Mouse (Mus musculus): ENCODE data around the gene Gli2. TPM values are rescaled to one million over a fixed set of nuclear protein-coding genes. Genes with fewer than 3 reads are reported as not detected.

Gli2 gene
- polyA plus RNA-seq, 1 experiment from 2014 or later = 15.4 TPM

- H3K27ac ChIP-seq = no peak overlapping the region
- H3K9me3 ChIP-seq = no peaks in the 10 kb centered on the region
- H3K4me1 ChIP-seq = no peaks in the 10 kb centered on the region
- H3K4me3 ChIP-seq = no peak overlapping the region
- H3K36me3 ChIP-seq = no peaks in the 10 kb centered on the region
- peaks cover 4% of the 10 kb centered on the region for H3K27me3 ChIP-seq
- H3K9ac ChIP-seq = no peak overlapping the region
- no peak overlapping the region for H3K4me2 ChIP-seq (replicated peaks)
- ATAC-seq (ENCODE audit: insufficient number of reproducible peaks, insufficient read depth, low FRiP score, low TSS enrichment) = no peak
- WGBS = 41% methylated on average over 7 of the region's 7 CpGs
Observed at GRCm38 (mm10) chr1:119075500-119075899, 22.1 kb upstream of the Gli2 start.

DNA sequence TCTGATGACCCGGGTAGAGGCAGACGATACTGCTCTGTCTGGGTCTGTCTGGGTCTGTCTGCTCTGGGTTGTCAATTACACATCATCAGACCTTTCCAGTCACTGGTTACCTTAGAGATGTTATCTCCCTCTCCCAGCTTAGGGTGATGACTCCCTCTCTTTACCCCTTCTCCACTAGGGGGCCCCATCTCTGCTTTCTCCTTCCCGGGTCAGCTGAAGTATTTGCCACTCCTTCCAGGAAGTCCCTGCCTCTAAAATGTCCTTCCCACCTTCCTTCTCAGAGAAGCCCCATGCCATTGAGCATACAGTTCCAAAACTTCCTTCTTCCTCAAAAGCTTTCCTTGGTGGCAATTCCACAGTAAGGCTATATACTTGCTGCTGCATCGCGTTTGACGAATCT lies 21.5 kb upstream of the Gli2 start:
- H3K4me2 ChIP-seq (replicated peaks) = no peak overlapping the region
- H3K36me3 ChIP-seq = no peaks in the 10 kb centered on the region
- no peak overlapping the region for H3K4me3 ChIP-seq
- ATAC-seq (ENCODE audit: insufficient number of reproducible peaks, insufficient read depth, low FRiP score, low TSS enrichment) = no peak
- H3K4me1 ChIP-seq = no peaks in the 10 kb centered on the region
- H3K9me3 ChIP-seq = no peaks in the 10 kb centered on the region
- H3K27me3 ChIP-seq = peaks cover 4% of the 10 kb centered on the region
- 68% methylated on average over 6 of the region's 6 CpGs for WGBS
- H3K27ac ChIP-seq = no peak overlapping the region
- no peak overlapping the region for H3K9ac ChIP-seq

DNA sequence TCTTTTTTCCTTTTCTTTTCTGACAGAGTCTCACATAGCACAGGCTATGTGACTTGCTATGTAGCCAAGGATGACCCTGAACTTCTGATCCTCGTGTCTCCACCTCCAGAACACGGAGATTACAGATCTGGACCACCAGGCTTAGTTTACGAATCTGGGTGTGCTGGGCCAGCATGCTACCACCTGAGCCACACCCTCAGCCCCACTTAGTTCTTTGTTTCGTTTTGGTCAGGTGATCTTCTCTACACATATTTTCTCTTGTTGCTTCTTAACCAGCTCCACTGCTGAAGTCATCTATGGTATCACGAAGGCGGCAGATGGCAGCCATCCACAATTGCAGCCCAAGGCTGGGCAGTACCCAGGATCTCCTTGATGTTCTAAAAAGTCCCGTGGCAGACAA lies 20.5 kb upstream of the Gli2 start:
- H3K36me3 ChIP-seq = no peaks in the 10 kb centered on the region
- 89% methylated on average over 7 of the region's 7 CpGs for WGBS
- no peaks in the 10 kb centered on the region for H3K4me1 ChIP-seq
- no peak overlapping the region for H3K27ac ChIP-seq
- H3K27me3 ChIP-seq = peaks cover 4% of the 10 kb centered on the region
- no peak for ATAC-seq (ENCODE audit: insufficient number of reproducible peaks, insufficient read depth, low FRiP score, low TSS enrichment)
- H3K4me3 ChIP-seq = no peak overlapping the region
- H3K4me2 ChIP-seq (replicated peaks) = no peak overlapping the region
- no peaks in the 10 kb centered on the region for H3K9me3 ChIP-seq
- H3K9ac ChIP-seq = no peak overlapping the region

DNA sequence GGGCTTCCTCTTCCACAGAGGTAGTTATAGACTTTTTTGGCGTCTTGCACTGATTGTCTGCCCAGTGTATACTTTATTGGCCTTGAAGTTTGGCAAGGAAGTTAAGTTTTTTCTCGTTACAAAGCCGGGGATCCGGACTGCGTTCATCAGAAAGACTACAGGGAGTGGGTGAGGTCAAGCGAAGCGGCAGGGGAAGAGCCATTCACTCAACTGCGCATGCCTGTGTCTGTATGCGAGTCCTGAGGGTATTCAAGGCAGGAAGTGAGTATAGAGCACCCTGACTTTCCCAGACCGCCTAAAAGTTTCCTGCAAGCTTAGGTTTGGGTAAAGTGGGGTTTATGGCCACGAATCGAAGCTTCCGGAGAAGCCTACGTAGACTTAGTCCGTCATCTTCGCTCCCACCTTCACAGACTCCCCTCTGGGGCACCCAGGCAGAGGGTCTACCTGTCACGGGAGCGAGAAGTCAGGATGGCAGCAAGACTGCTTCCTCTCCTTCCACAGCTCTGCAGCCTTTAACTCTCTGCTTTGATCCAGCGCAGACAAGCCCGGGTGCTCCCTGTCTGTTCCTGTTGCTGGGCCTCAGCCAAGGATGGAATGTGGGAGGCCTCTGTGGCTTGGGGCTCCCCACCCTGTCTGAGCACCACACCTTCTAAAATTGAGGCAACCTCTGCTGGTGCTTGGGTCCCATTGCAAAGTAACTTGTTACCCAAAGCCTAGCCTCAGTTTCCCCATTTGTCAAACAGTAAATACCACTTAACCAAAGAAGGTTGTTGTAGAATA lies 11.7 kb upstream of the Gli2 start:
- H3K9me3 ChIP-seq = no peaks in the 10 kb centered on the region
- no peak overlapping the region for H3K27ac ChIP-seq
- H3K27me3 ChIP-seq = no peaks in the 10 kb centered on the region
- no peaks in the 10 kb centered on the region for H3K36me3 ChIP-seq
- ATAC-seq (ENCODE audit: insufficient number of reproducible peaks, insufficient read depth, low FRiP score, low TSS enrichment) = no peak
- no peak overlapping the region for H3K4me2 ChIP-seq (replicated peaks)
- no peak overlapping the region for H3K9ac ChIP-seq
- no peak overlapping the region for H3K4me3 ChIP-seq
- WGBS = 74% methylated on average over 20 of the region's 20 CpGs
- H3K4me1 ChIP-seq = no peaks in the 10 kb centered on the region

GRCm38 (mm10) chr1:119056491-119056890 lies 3.1 kb upstream of the Gli2 start:
- Histone ChIP-seq H3K4me1 (peaks cover 15% of the 10 kb centered on the region), H3K9ac (no peak overlapping the region), H3K4me3 (no peak overlapping the region), H3K36me3 (no peaks in the 10 kb centered on the region), H3K27ac (no peak overlapping the region), H3K4me2 (replicated peaks) (no peak overlapping the region), H3K27me3 (no peaks in the 10 kb centered on the region), H3K9me3 (no peaks in the 10 kb centered on the region)
- ATAC-seq (ENCODE audit: insufficient number of reproducible peaks, insufficient read depth, low FRiP score, low TSS enrichment) = no peak
- 49% methylated on average over 8 of the region's 8 CpGs for WGBS

DNA sequence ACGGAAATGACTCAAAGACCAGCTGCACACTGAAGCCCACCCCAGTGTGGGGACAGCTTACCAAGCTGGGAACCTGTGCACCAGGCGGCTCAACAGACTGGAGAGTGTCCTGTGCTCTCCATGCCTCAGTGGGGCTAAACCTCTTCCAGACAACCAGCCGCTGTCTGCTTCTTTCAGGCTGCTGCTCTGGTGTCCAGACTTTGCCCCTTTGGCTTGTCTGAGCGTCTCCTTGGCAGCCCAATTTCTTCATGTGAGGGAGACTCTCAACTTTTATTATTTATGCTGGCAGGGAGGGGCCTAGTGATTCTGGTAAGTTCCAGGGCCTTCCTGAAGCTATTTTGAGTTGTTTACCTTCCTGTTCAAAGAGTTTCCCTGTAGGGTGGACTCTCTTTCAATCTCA lies 2.4 kb upstream of the Gli2 start:
- H3K27me3 ChIP-seq = no peaks in the 10 kb centered on the region
- ATAC-seq (ENCODE audit: insufficient number of reproducible peaks, insufficient read depth, low FRiP score, low TSS enrichment) = no peak
- H3K4me2 ChIP-seq (replicated peaks) = no peak overlapping the region
- 81% methylated on average over 4 of the region's 4 CpGs for WGBS
- peaks cover 22% of the 10 kb centered on the region for H3K4me1 ChIP-seq
- no peaks in the 10 kb centered on the region for H3K9me3 ChIP-seq
- H3K9ac ChIP-seq = no peak overlapping the region
- H3K4me3 ChIP-seq = no peak overlapping the region
- H3K36me3 ChIP-seq = no peaks in the 10 kb centered on the region
- no peak overlapping the region for H3K27ac ChIP-seq

- H3K9me3 ChIP-seq = no peaks in the 10 kb centered on the region
- H3K36me3 ChIP-seq = no peaks in the 10 kb centered on the region
- no peaks in the 10 kb centered on the region for H3K27me3 ChIP-seq
- H3K4me3 ChIP-seq = peak overlapping the region; percentile 69
- peak overlapping the region; percentile 77 for H3K4me2 ChIP-seq (replicated peaks)
- H3K27ac ChIP-seq = peak overlapping the region; percentile 99
- H3K4me1 ChIP-seq = peaks cover 34% of the 10 kb centered on the region
- WGBS = 15% methylated on average over 6 of the region's 6 CpGs
- ATAC-seq (ENCODE audit: insufficient number of reproducible peaks, insufficient read depth, low FRiP score, low TSS enrichment) = no peak
- 0 out of 2 replicates have a peak overlapping the region, but pooled peaks have one; percentile 34 for H3K9ac ChIP-seq
Observed at GRCm38 (mm10) chr1:119054468-119054867, 1.0 kb upstream of the Gli2 start.

DNA sequence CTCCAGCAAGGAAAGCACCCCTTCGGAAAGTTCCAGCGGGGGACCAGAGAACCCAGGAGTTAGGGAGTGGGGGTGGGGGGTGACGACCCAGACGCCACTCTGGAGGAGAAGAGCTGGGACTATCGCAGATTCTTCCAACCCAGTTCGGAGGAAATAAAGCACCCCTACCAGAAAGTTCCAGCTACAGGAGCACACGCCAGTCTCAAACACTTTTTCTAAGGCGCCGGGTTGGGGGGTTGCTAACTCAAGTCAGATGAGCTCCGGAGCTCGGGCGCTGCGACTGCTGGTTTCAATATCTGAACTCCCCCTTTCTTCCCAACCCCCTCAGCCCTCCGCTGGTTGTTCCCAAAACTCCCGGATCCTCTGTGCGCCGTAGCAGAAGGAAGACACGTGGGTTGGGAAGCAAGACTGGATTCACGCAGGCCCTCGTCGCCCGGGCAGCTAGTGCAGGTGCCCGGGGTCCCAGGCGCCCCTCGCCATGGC lies 494 bp upstream of the Gli2 start:
- H3K9ac ChIP-seq = peak overlapping the region; percentile 79
- H3K36me3 ChIP-seq = no peaks in the 10 kb centered on the region
- H3K4me2 ChIP-seq (replicated peaks) = peak overlapping the region; percentile 77
- H3K27me3 ChIP-seq = no peaks in the 10 kb centered on the region
- no peaks in the 10 kb centered on the region for H3K9me3 ChIP-seq
- peak; percentile 52 for ATAC-seq (ENCODE audit: insufficient number of reproducible peaks, insufficient read depth, low FRiP score, low TSS enrichment)
- peak overlapping the region; percentile 99 for H3K27ac ChIP-seq
- under 1% methylated on average over 25 of the region's 25 CpGs for WGBS
- H3K4me3 ChIP-seq = peak overlapping the region; percentile 69
- H3K4me1 ChIP-seq = peaks cover 40% of the 10 kb centered on the region

- Histone ChIP-seq H3K27me3 (no peaks in the 10 kb centered on the region), H3K4me1 (peaks cover 47% of the 10 kb centered on the region)
- ATAC-seq (ENCODE audit: insufficient number of reproducible peaks, insufficient read depth, low FRiP score, low TSS enrichment) = peak; percentile 17
Observed at GRCm38 (mm10) chr1:119052631-119053177, 715 bp downstream of the Gli2 start.

DNA sequence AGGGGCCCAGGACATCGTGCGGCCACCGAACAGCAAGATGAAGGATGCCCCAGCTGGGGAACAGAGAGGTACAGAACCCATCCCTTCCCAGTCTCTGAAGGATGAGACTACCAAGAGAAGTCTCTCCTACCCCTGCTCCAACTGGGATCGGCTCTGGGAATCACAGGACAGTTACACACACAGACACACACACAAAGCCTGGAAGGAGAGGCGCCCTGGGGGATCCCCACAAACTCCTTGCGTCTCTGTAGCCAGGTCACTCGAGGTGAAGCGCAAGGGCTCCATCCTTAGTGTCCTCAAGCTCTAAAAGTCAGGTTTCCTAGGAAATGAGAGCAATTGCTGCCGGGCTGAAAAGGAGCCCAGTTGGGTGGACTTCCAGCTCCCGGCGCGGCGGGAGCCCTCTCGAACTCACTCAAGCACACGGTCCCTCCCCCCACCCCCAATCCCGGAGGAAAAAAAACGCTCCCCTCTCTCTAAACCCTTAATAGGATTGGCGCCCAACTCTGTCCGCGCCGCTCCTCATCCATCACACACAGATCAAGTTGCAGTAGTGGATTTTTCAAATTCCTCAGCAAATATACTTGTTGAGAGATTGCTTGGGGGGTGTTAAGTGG lies 1.4 kb downstream of the Gli2 start:
- ATAC-seq (ENCODE audit: insufficient number of reproducible peaks, insufficient read depth, low FRiP score, low TSS enrichment) = no peak
- no peaks in the 10 kb centered on the region for H3K36me3 ChIP-seq
- H3K4me3 ChIP-seq = peak overlapping the region; percentile 69
- WGBS = under 1% methylated on average over 21 of the region's 21 CpGs
- H3K27ac ChIP-seq = peak overlapping the region; percentile 99
- peaks cover 51% of the 10 kb centered on the region for H3K4me1 ChIP-seq
- H3K27me3 ChIP-seq = no peaks in the 10 kb centered on the region
- no peaks in the 10 kb centered on the region for H3K9me3 ChIP-seq
- peak overlapping the region; percentile 79 for H3K9ac ChIP-seq
- H3K4me2 ChIP-seq (replicated peaks) = peak overlapping the region; percentile 77

More at GRCm38 (mm10) chr1:119052631-119053177, 715 bp downstream of the Gli2 start:
- Histone ChIP-seq H3K4me2 (replicated peaks) (peak overlapping the region; percentile 77), H3K36me3 (no peaks in the 10 kb centered on the region), H3K4me3 (peak overlapping the region; percentile 69), H3K9ac (peak overlapping the region; percentile 79), H3K27ac (peak overlapping the region; percentile 99), H3K9me3 (no peaks in the 10 kb centered on the region)
- WGBS = under 1% methylated on average over 33 of the region's 33 CpGs

DNA sequence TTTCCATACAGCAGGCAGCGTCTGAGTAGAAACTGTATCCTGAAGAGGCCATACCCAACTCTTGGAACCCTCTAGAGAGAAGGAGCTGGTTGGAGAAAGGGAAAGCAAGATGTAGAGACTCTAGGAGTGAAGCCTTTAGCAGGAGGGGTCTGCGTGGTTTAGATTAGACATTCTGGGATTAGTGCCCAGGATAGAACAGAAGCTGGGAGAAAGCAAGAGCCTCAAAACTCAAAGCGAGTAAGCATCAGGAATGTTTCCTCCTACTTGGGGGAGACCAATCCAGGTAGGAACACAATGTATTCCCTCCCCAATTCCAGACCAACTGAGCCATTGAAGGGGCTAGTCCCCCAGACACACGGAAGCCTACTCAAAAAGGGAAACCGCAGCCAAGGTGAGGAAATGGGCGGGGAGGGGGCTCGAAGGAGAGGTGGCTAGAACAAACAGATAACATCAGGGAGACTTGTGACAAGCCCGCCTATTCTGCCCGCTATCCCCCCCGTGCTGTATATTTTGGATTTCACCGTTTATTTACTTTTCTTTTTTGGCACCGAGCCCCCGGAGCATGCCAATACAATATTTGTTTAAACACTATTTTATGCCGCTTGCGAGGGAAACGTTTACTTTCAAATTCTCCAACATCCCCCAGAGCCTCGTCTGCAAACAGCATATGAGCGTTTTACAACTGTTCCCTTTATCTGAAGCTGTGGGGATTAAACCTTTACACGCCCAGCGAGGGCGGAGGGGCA lies 2.1 kb downstream of the Gli2 start:
- peak overlapping the region; percentile 79 for H3K9ac ChIP-seq
- H3K4me2 ChIP-seq (replicated peaks) = peak overlapping the region; percentile 77
- WGBS = 3% methylated on average over 21 of the region's 21 CpGs
- H3K4me1 ChIP-seq = peaks cover 51% of the 10 kb centered on the region
- H3K27me3 ChIP-seq = no peaks in the 10 kb centered on the region
- no peak for ATAC-seq (ENCODE audit: insufficient number of reproducible peaks, insufficient read depth, low FRiP score, low TSS enrichment)
- peak overlapping the region; percentile 69 for H3K4me3 ChIP-seq
- no peaks in the 10 kb centered on the region for H3K36me3 ChIP-seq
- H3K9me3 ChIP-seq = no peaks in the 10 kb centered on the region
- peak overlapping the region; percentile 99 for H3K27ac ChIP-seq

All from embryonic facial prominence, embryonic 12.5 days (tissue).